Mouse (Mus musculus): ENCODE results near the gene Ctbp2.

GRCm38 (mm10) chr7:133090641-133091040 is 33.5 kb downstream of the Ctbp2 start:
- TF ChIP-seq TAL1 (IDR thresholded peaks at IDR 0.05; ENCODE audit: low read length) = no peak
- no peak for TF ChIP-seq GATA1 (IDR thresholded peaks at IDR 0.05; ENCODE audit: low read length)

Measured in erythroblast, embryonic 14.5 days (primary cell).